Mouse (Mus musculus): ENCODE measurements around the gene Strn3.

DNA sequence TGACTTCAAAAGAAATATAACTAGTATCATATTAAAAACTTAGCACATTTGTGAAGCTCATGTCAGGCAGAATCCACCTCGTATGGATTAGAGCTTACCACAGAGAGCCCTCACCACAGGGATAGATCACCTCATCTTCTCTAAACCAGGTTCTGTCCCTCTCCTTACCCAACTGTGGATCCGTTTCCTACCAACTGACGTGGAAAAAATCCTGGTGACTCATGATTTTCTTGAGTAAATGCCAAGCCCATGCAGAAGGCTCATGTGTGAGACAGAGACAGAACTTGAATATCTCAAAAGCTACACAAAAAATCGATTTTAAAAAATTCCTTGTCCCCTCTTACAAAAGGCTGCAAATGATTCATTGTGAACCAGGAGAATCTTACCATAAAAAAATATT is 85.6 kb downstream of the Strn3 start:
- TF ChIP-seq POLR2A (IDR thresholded peaks at IDR 0.05; ENCODE audit: control insufficient read depth, extremely low read depth, insufficient read depth, low read length, poor library complexity) (no peak), CTCF (IDR thresholded peaks at IDR 0.05; ENCODE audit: borderline replicate concordance, control insufficient read depth, extremely low read depth, insufficient read depth, low read length, poor library complexity) (no peak)

All from thymus, adult 2 months (tissue).